Mouse (Mus musculus): ENCODE measurements around the gene Thbs4.

Gene Thbs4

GRCm38 (mm10) chr13:92759096-92759495 is 35.5 kb downstream of the Thbs4 start:
- DNase-seq = no peak

DNA sequence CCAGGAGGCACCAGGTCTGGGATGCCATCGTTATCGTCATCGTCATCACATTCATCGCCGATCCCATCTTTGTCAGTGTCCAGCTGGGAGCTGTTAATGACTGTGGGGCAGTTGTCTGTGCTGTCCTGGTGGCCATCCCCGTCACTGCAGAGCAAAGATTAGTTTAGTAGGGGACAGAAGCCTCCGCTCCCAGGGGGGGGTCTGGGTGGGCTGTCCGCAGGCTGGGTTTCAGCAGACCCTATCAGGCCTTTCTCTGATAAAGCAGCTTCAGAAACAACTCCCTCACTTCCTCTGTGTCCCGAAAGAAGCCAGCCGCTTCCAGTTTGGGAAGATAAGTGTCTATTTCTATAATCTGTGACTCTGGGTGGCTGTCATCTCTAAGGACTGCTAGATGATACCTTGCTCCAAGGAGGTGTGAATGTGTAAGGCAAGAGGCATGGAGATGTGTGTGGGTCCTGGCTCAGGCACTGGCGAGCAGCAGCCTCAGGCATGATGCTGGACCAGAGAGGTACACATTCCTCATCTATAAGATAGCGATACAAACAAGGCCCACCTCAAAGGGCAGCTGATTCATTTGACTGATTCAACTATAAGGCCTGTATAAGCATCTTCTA is 36.5 kb downstream of the Thbs4 start:
- DNase-seq = no peak

DNA sequence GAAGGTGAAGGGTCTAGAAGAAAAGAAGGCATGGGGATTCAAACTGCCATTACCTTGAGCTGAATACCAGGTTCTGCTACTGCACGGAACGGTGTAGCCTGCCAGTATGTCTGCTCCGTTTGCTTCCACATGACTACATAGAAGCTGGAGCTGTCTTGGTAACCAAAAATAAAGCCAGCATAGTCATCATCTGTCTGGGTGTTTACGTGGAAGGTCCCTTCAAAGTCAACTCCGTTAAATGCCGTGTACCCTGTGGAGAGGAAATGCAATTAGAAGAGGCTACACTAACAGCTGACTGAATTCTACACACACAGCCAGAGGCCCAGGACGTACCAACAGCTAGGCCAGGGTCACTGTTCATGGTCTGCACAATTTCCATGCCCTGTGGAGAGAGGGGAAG is 39.6 kb downstream of the Thbs4 start:
- no peak for DNase-seq

DNA sequence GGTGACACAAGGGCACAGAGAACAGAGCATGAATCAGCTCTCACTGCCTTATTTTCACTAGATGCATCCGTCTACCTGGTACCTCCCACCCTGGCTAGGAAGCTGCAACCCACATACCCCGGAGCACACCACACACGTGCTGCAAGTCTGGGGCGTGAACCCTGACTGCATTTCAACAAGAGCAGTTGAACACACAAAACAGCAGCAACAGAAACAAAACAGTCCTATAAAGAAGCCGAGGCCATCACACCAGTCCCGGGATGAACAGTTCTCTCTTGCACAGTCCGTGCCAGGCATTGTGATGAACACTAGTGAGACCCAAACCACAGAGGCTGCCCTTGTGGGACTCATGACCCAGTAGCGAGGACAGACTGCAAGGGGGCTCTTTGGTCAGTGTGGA is 40.9 kb downstream of the Thbs4 start:
- no peak for DNase-seq

DNA sequence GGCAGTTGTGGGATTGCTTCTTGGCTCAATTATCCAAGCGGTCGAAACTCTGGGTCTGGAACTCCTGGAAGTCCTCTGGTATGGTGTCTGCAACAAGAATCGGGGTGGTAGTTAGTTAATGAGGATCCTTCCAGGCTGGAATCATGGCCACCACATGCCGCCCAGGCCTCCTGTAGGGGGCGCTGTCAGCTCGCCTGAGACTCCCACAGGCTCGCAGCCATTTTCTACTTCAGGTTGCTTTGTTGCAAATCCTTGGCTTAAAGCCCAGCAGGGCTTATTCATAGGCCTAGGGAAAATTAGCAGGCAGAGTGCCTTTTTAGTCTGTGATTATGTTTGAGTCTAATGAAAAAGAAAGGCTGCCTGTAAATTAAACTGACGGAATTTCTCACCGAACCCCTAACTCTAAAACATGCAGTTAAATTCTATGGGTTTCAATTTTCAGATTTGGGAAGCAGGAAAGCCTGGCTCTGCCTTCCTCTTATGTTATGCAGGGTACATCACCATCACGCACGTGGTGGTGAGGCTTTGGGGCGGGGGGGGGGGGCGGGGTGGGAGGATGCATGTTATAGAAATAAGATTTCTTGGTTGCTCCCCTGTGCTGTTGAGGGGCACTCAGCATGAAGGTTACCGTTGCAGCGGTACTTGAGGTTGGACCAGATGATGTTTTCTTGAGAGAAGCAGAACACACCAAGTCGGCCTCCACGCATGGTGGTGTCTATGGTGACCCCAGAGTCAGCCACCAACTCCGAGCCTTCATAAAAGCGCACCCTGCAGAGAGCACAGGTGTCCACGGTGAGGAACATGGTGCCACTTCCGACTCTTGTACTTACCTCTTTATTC is 42.7 kb downstream of the Thbs4 start:
- DNase-seq = peak in 1 of 2 experiments; percentile 6

- peak in 1 of 2 experiments; percentile 39 for DNase-seq
Measured at GRCm38 (mm10) chr13:92750976-92751518, 43.6 kb downstream of the Thbs4 start.

GRCm38 (mm10) chr13:92743337-92743736 is 51.3 kb downstream of the Thbs4 start:
- DNase-seq = no peak

DNA sequence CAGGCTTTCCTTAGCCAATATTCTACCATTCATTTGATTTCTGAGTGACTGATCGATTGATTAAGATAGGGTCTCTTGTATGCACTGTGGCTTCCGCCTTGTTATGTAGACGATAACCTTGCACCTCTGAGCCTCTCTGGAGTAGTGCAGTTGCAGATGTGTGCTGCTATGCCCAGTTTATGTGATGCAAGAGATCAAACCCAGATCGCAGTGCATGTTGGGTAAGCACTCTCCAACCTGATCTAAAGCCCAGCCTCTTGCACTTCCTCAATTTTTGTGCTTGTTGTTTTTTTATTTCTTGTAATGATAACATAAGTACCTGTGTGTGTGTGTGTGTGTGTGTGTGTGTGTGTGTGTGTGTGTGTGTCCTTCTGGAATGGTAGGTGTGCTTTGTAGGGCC is 51.7 kb downstream of the Thbs4 start:
- no peak for DNase-seq

- DNase-seq = no peak
Measured at GRCm38 (mm10) chr13:92740671-92741270, 53.8 kb downstream of the Thbs4 start.

DNA sequence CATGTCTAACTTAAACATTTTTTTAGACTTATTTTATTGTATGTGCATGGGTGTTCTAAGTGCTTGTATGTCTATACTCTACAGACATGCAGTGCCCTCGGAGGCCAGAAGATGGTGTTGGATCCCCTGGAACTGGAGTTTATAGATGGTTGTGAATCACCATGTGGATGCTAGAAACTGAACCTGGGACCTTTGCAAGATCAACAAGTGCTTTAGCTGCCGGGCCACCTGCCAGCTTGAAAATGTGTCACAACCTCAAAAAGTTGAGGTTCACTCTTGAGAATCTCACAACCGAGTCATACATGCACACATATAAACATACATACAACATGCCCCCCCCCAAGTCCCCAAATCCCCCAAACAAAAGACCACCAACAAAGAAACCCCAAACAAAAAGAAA is 54.8 kb downstream of the Thbs4 start:
- DNase-seq = no peak

DNA sequence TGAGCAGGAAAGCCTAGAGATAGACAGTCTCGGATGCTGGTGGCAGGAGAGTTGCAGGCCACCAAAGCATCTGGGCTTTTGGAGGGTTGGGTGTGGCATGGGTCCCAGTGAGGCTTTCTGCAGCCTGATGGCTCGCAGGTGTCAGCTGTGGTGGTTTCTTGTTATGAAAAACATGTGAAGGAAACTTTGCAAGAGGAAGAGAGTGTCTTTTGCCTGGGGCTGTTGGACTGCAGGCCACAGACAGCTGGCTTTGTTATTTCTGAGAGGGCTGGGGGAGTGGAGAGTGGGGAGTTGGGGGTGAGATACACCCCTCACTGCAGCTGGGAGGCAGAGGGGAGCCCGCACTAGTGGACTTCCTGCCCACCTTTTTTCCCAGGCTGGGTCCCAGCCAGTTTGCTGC is 55.8 kb downstream of the Thbs4 start:
- peak; percentile 42 to 56 for DNase-seq

GRCm38 (mm10) chr13:92736516-92737300 is 57.9 kb downstream of the Thbs4 start:
- peak; percentile 40 to 44 for DNase-seq

DNA sequence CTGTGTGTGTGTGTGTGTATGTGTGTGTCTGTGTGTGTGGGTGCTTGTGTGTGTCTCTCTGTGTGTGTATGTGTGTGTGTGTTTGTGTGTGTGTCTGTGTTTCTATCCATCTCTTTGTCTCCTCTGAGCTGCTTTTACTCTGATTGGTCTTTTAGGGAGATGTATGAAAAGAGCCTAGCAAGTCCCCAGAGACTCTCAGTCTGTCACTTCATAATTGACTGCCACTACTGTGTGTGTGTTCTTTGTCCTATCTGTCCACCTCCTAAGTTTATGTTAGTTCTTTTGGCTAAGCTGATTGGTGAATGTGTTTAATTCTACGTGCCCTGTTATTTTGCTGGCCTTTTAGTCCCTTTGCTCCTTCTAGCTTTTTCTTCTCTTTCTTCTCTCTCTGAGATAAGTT is 58.9 kb downstream of the Thbs4 start:
- no peak for DNase-seq

DNA sequence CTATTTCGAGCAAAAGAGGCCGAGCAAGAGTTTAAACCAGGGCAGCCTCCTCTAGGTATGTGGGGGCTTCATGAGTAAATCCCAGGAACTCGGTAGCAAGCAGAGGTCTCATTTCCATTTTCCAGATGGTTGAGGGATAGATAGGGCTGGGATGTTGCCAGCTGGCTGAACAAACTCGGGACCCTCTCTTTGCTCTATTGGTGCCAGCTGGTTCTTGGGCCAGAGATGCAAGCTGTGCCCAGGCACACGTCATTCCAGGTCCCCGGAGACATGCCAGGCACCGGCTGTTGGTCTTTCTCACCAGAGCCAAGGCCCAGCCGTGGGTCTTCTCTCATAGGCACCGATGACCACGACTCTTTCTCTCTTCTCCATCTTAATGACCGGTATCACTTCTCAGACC is 60.9 kb downstream of the Thbs4 start:
- DNase-seq = no peak

DNA sequence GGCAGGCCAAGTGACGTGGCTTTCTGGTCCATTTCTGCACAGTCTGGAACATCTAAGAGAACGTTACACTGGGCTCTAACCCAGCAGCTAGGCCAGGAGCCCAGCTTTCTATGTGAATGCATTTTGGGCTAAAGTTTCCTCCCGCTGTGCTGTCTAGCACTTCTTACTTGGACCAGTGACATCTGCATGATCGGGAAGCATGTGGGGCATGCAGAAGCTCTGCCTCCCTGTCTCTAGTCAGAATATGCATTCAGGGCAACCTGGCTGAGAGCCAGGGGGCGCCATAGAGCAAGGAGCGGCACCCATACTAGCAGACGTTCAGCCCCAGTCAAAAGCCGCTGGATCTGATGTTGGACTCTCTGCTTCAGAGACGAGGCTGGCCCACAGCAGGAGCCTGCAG is 61.4 kb downstream of the Thbs4 start:
- peak; percentile 49 to 62 for DNase-seq

GRCm38 (mm10) chr13:92732836-92733235 is 61.8 kb downstream of the Thbs4 start:
- DNase-seq = no peak

DNA sequence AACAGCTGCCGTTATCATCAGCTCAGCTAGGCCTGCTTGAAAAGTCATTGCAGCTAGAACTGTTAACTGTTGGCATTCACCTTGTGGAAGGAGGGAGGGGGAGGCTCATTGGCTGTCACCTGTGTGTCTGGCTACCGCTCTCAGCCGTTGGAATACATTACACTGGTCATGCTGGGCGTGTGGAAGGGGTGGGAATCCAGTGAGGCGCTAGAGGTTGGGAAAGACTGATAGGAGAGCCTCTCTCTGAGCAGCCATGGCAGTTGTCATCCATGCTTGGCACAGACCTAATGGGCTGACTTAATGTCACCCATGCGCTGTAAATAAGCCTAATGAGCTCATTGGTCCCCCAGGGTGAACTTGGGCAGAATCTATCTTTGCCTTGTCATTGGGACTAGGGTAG is 62.8 kb downstream of the Thbs4 start:
- DNase-seq = no peak

GRCm38 (mm10) chr13:92729811-92730210 is 64.8 kb downstream of the Thbs4 start:
- DNase-seq = no peak

- DNase-seq = no peak
Measured at GRCm38 (mm10) chr13:92722389-92722788, 72.2 kb downstream of the Thbs4 start.

GRCm38 (mm10) chr13:92721006-92721405 is 73.6 kb downstream of the Thbs4 start:
- no peak for DNase-seq

DNA sequence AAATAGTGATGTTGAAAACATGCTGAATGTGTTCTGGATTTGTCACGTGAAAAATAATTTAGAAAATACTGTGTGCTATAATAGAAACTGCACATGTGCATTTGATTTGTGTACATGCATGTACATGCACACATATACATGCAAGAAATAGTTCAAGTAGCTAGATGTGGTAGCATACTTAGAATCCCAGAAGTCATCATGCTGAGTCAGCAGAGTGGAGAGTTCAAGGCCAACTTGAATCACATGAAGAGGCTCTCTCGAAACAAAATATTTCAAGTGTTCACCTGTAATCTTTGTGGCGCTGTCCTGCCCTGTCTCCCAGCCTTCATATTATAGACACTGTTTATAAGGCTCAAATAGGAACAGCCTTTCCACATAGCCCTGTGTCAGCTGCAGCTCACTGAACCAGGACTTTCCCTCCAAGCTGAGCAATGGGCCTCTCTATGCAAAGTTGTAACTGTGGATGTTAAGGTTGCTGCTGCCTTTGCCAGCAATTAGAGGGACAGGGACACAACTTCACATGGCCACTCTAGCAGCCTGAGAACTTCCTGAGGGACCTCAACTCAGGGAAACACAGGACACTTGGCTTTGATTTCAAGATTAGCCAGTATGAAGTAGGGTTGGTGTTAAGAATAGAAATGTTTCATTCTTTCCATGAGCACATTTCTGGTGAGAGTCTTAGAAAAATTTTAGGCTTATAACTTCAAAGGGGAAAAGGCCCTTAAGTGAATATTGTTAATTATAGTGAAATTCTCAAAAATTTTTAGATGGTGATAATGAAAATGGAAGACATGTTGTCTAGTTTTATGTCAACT is 76.6 kb downstream of the Thbs4 start:
- DNase-seq = no peak

GRCm38 (mm10) chr13:92712619-92713018 is 82.0 kb downstream of the Thbs4 start:
- no peak for DNase-seq
